Mouse (Mus musculus) embryonic facial prominence, embryonic 14.5 days (tissue): ENCODE data around the gene Zcchc12. TPM values are rescaled to one million over a fixed set of nuclear protein-coding genes. Genes with fewer than 3 reads are reported as not detected.

Experiments used
- ATAC-seq: fragments of 200-750 bp; cut with Nextera tagmentation; 2 replicates; pipeline ENCODE4 v1.8.0; 2017; ENCODE audit warnings: low read depth, moderate number of reproducible peaks, moderate TSS enrichment
- DNase-seq: peaks from one replicate; pipeline ENCODE4 v3.0.0-alpha.2; 2015; ENCODE audit warnings: low spot score
- H3K27ac ChIP-seq: fragments of 300-500 bp; sonication (generic); replicated peaks from 2 replicates; pipeline ENCODE4 v1.5.1; 2014; ENCODE audit warnings: low read depth, mild to moderate bottlenecking, low read length, moderate library complexity
- H3K27me3 ChIP-seq: fragments of 300-500 bp; sonication (generic); replicated peaks from 2 replicates; pipeline ENCODE4 v1.6.1; 2014; ENCODE audit warnings: low read length; ENCODE audit not compliant: control insufficient read depth, insufficient read depth
- H3K36me3 ChIP-seq: fragments of 300-500 bp; sonication (generic); 2 replicates; pipeline ENCODE4 v1.6.1; 2014; ENCODE audit warnings: low read length, mixed read lengths; ENCODE audit not compliant: control insufficient read depth, insufficient read depth
- H3K4me1 ChIP-seq: fragments of 300-500 bp; sonication (generic); 2 replicates; pipeline ENCODE4 v1.6.1; 2014; ENCODE audit warnings: antibody characterized with exemption, low read length; ENCODE audit not compliant: control insufficient read depth, insufficient read depth
- H3K4me2 ChIP-seq: fragments of 300-500 bp; sonication (generic); 2 replicates; pipeline ENCODE4 v1.6.1; 2014; ENCODE audit warnings: low read depth, mild to moderate bottlenecking, low read length, moderate library complexity, mixed read lengths
- H3K4me3 ChIP-seq: fragments of 300-500 bp; sonication (generic); 2 replicates; pipeline ENCODE4 v1.5.1; 2014; ENCODE audit warnings: low read depth, mild to moderate bottlenecking, low read length
- H3K9ac ChIP-seq: fragments of 300-500 bp; sonication (generic); 2 replicates; pipeline ENCODE4 v1.6.1; 2014; ENCODE audit warnings: low read depth, mild to moderate bottlenecking, low read length, moderate library complexity, mixed read lengths
- H3K9me3 ChIP-seq: fragments of 300-500 bp; sonication (generic); 2 replicates; pipeline ENCODE4 v1.6.1; 2016; ENCODE audit warnings: low read length; ENCODE audit not compliant: control insufficient read depth
- WGBS: fragments of 180-500 bp; shearing (Covaris S2); extraction: QIAGEN DNeasy Blood & Tissue Kit; methylation state at CpG from one replicate; pipeline ENCODE4 v1.1.7; 2014; 5-methylcytosine and 5-hydroxymethylcytosine counted together
- polyA plus RNA-seq: library from polyadenylated mRNA; unstranded; fragments of >200 nt; fragmentation: Nextera tagmentation; extraction: Ambion mirVana; gene quantifications from 2 replicates; pipeline ENCODE4 v1.2.1, GENCODE M21; 2014

The Zcchc12 gene
- polyA plus RNA-seq, 1 experiment from 2014 or later, result 9.0 TPM

- no peak for ATAC-seq
- WGBS, result 74% methylated on average over 2 of the region's 2 CpGs
- no peak overlapping the region for H3K9ac ChIP-seq
- H3K27me3 ChIP-seq, result no peaks in the 10 kb centered on the region
- no peaks in the 10 kb centered on the region for H3K4me1 ChIP-seq
- DNase-seq, result no peak
- no peak overlapping the region for H3K27ac ChIP-seq
- no peaks in the 10 kb centered on the region for H3K9me3 ChIP-seq
- no peaks in the 10 kb centered on the region for H3K36me3 ChIP-seq
- no peak overlapping the region for H3K4me2 ChIP-seq
- no peak overlapping the region for H3K4me3 ChIP-seq
These were observed 13.8 kb downstream of the Zcchc12 start for GRCm38 (mm10) chrX:36209554-36209953.

GRCm38 (mm10) chrX:36211216-36211615 lies 15.5 kb downstream of the Zcchc12 start:
- Histone ChIP-seq H3K27me3 (no peaks in the 10 kb centered on the region), H3K9ac (no peak overlapping the region), H3K36me3 (no peaks in the 10 kb centered on the region), H3K4me1 (no peaks in the 10 kb centered on the region), H3K4me2 (no peak overlapping the region), H3K9me3 (no peaks in the 10 kb centered on the region), H3K27ac (no peak overlapping the region), H3K4me3 (no peak overlapping the region)
- DNase-seq (no peak), ATAC-seq (no peak)
- WGBS, result 77% methylated on average over 3 of the region's 3 CpGs

GRCm38 (mm10) chrX:36221366-36221765 lies 25.7 kb downstream of the Zcchc12 start:
- Histone ChIP-seq H3K4me3 (no peak overlapping the region), H3K27me3 (no peaks in the 10 kb centered on the region), H3K4me1 (no peaks in the 10 kb centered on the region), H3K27ac (no peak overlapping the region), H3K4me2 (no peak overlapping the region), H3K9ac (no peak overlapping the region), H3K9me3 (no peaks in the 10 kb centered on the region), H3K36me3 (no peaks in the 10 kb centered on the region)
- WGBS, result 49% methylated on average over 2 of the region's 2 CpGs
- ATAC-seq (no peak), DNase-seq (no peak)

GRCm38 (mm10) chrX:36225777-36226176 lies 30.1 kb downstream of the Zcchc12 start:
- no peaks in the 10 kb centered on the region for H3K4me1 ChIP-seq
- 0 out of 2 replicates have a peak, but pooled peaks have one; percentile 33 for ATAC-seq
- no peak overlapping the region for H3K4me2 ChIP-seq
- H3K36me3 ChIP-seq, result no peaks in the 10 kb centered on the region
- H3K9me3 ChIP-seq, result no peaks in the 10 kb centered on the region
- H3K9ac ChIP-seq, result no peak overlapping the region
- peak; percentile 65 for DNase-seq
- 19% methylated on average over 7 of the region's 7 CpGs for WGBS
- H3K27ac ChIP-seq, result no peak overlapping the region
- H3K4me3 ChIP-seq, result no peak overlapping the region
- H3K27me3 ChIP-seq, result no peaks in the 10 kb centered on the region

- H3K4me3 ChIP-seq, result no peak overlapping the region
- WGBS, result 45% methylated on average over 2 of the region's 2 CpGs
- no peaks in the 10 kb centered on the region for H3K9me3 ChIP-seq
- no peak overlapping the region for H3K4me2 ChIP-seq
- H3K9ac ChIP-seq, result no peak overlapping the region
- no peaks in the 10 kb centered on the region for H3K27me3 ChIP-seq
- no peaks in the 10 kb centered on the region for H3K4me1 ChIP-seq
- ATAC-seq (no peak), DNase-seq (peak; percentile 12)
- H3K27ac ChIP-seq, result no peak overlapping the region
- H3K36me3 ChIP-seq, result no peaks in the 10 kb centered on the region
These were observed 30.9 kb downstream of the Zcchc12 start for GRCm38 (mm10) chrX:36226577-36226976.

GRCm38 (mm10) chrX:36228861-36229260 lies 33.2 kb downstream of the Zcchc12 start:
- H3K27me3 ChIP-seq, result no peaks in the 10 kb centered on the region
- no peaks in the 10 kb centered on the region for H3K4me1 ChIP-seq
- ATAC-seq (no peak), DNase-seq (no peak)
- no peak overlapping the region for H3K9ac ChIP-seq
- H3K27ac ChIP-seq, result no peak overlapping the region
- H3K9me3 ChIP-seq, result no peaks in the 10 kb centered on the region
- H3K4me2 ChIP-seq, result no peak overlapping the region
- H3K36me3 ChIP-seq, result no peaks in the 10 kb centered on the region
- no peak overlapping the region for H3K4me3 ChIP-seq
- WGBS, result 68% methylated on average over 7 of the region's 7 CpGs

GRCm38 (mm10) chrX:36229273-36229672 lies 33.6 kb downstream of the Zcchc12 start:
- ATAC-seq (no peak), DNase-seq (no peak)
- Histone ChIP-seq H3K9ac (no peak overlapping the region), H3K4me3 (no peak overlapping the region), H3K36me3 (no peaks in the 10 kb centered on the region), H3K27me3 (no peaks in the 10 kb centered on the region), H3K4me1 (no peaks in the 10 kb centered on the region), H3K9me3 (no peaks in the 10 kb centered on the region), H3K27ac (no peak overlapping the region), H3K4me2 (no peak overlapping the region)
- 67% methylated on average over 2 of the region's 2 CpGs for WGBS

GRCm38 (mm10) chrX:36235652-36236051 lies 39.9 kb downstream of the Zcchc12 start:
- ATAC-seq, result no peak
- no peak overlapping the region for H3K4me3 ChIP-seq
- H3K36me3 ChIP-seq, result no peaks in the 10 kb centered on the region
- no peak overlapping the region for H3K9ac ChIP-seq
- no peaks in the 10 kb centered on the region for H3K9me3 ChIP-seq
- H3K4me1 ChIP-seq, result no peaks in the 10 kb centered on the region
- WGBS, result 84% methylated on average over 6 of the region's 6 CpGs
- no peak for DNase-seq
- no peak overlapping the region for H3K27ac ChIP-seq
- H3K27me3 ChIP-seq, result no peaks in the 10 kb centered on the region
- H3K4me2 ChIP-seq, result no peak overlapping the region
